Comparison of ENCODE assay signal across 9 mouse cellular contexts in genomic region chrX:11840319-11841035, GRCm38 (mm10).
A peak's percentile ranks its signal among the peaks of the same experiment; 100 is the strongest.
DNase-seq lines count a peak whose midpoint lies in the region; ATAC-seq and TF ChIP-seq lines count a peak whose summit lies in the region.
"Had no signal": no experiment of that assay in that cellular context is flagged by ENCODE, and none has a peak within 500 bp of the region (broad histone marks: within the 10 kb centered on the region; RNA-seq: fewer than 3 reads in every experiment).

No protein-coding gene starts in this region.

- no peak for TF ChIP-seq POLR2A in lung, adult 2 months (IDR thresholded peaks at IDR 0.05; ENCODE audit: borderline replicate concordance, extremely low read depth, low read depth, low read length)

- H3K27ac ChIP-seq in lung, embryonic 15.5 days = peak overlapping the region; percentile 70
- H3K27ac ChIP-seq in embryonic facial prominence, embryonic 10.5 days (replicated peaks) = peak overlapping the region; percentile 14; the same call in 1 of the 2 replicates
- no peak overlapping the region for H3K27ac ChIP-seq in forebrain, embryonic 11.5 days (ENCODE audit: low read depth, low read length)

- WGBS in lung, embryonic 15.5 days = 53% methylated on average over 10 of the region's 11 CpGs
- 51% methylated on average over 11 of the region's 11 CpGs for whole genome bisulfite sequencing in lung, adult 2 months
- WGBS in embryonic facial prominence, embryonic 10.5 days = 52% methylated on average over 11 of the region's 11 CpGs
- WGBS in forebrain, embryonic 11.5 days = 69% methylated on average over 11 of the region's 11 CpGs

- H3K4me1 ChIP-seq in lung, embryonic 15.5 days = peaks cover 28% of the 10 kb centered on the region
- H3K4me1 ChIP-seq in lung, adult 2 months (ENCODE audit: control insufficient read depth, insufficient read depth, low read length) = peaks cover 5% of the 10 kb centered on the region
- H3K4me1 ChIP-seq in embryonic facial prominence, embryonic 10.5 days = peaks cover 13% of the 10 kb centered on the region
- no peaks in the 10 kb centered on the region for H3K4me1 ChIP-seq in forebrain, embryonic 11.5 days (replicated peaks; ENCODE audit: control insufficient read depth, insufficient read depth, low read length)

- DNase-seq in lung, adult 2 months = no peak
- DNase-seq in embryonic facial prominence, embryonic 10.5 days (ENCODE audit: low spot score) = no peak
- DNase-seq in heart, postnatal 10 days = peak; percentile 55 to 58
- DNase-seq in skeletal muscle tissue, adult 2 months (ENCODE audit: low read depth, low spot score) = peak; percentile 52
- DNase-seq in forebrain, embryonic 11.5 days (ENCODE audit: low spot score) = no peak
- DNase-seq in urinary bladder, adult 18-20 months (ENCODE audit: low spot score in 2 of 2) = no peak

- H3K9ac ChIP-seq in lung, embryonic 15.5 days = no peak overlapping the region
- H3K9ac ChIP-seq in forebrain, embryonic 11.5 days (ENCODE audit: low read length) = no peak overlapping the region

- H3K27me3 ChIP-seq in lung, embryonic 15.5 days = no peaks in the 10 kb centered on the region
- H3K27me3 ChIP-seq in embryonic facial prominence, embryonic 10.5 days (replicated peaks; ENCODE audit: low read depth, poor library complexity, severe bottlenecking) = peaks cover 82% of the 10 kb centered on the region
- no peaks in the 10 kb centered on the region; the same call in none of the 2 replicates for H3K27me3 ChIP-seq in forebrain, embryonic 11.5 days (ENCODE audit: control insufficient read depth, insufficient read depth, low read length)

- H3K4me2 ChIP-seq in lung, embryonic 15.5 days = no peak overlapping the region
- H3K4me2 ChIP-seq in forebrain, embryonic 11.5 days (ENCODE audit: low read depth, low read length, severe bottlenecking) = no peak overlapping the region

- no peak overlapping the region for H3K4me3 ChIP-seq in lung, embryonic 15.5 days
- no peak overlapping the region for H3K4me3 ChIP-seq in lung, adult 2 months (replicated peaks; ENCODE audit: extremely low read depth, low read depth, low read length)
- H3K4me3 ChIP-seq in embryonic facial prominence, embryonic 10.5 days = no peak overlapping the region
- no peak overlapping the region for H3K4me3 ChIP-seq in forebrain, embryonic 11.5 days (ENCODE audit: low read depth, low read length)
- H3K4me3 ChIP-seq: erythroblast, embryonic 14.5 days had no signal

- peak; percentile 83; the same call in 1 of the 2 replicates for ATAC-seq in lung, embryonic 15.5 days (ENCODE audit: borderline replicate concordance, extremely low read depth, low FRiP score, low TSS enrichment)
- ATAC-seq in forebrain, embryonic 11.5 days (replicated peaks; ENCODE audit: low FRiP score) = no peak
- ATAC-seq: hindbrain, embryonic 16.5 days had no signal

- no peak for TF ChIP-seq CTCF in lung, adult 2 months (IDR thresholded peaks at IDR 0.05; ENCODE audit: insufficient read depth, low read length)

- H3K9me3 ChIP-seq in lung, embryonic 15.5 days = no peaks in the 10 kb centered on the region
- no peaks in the 10 kb centered on the region for H3K9me3 ChIP-seq in embryonic facial prominence, embryonic 10.5 days
- no peaks in the 10 kb centered on the region for H3K9me3 ChIP-seq in forebrain, embryonic 11.5 days (ENCODE audit: control insufficient read depth, low read length)

- no peaks in the 10 kb centered on the region for H3K36me3 ChIP-seq in lung, embryonic 15.5 days
- H3K36me3 ChIP-seq in embryonic facial prominence, embryonic 10.5 days (replicated peaks) = no peaks in the 10 kb centered on the region
- H3K36me3 ChIP-seq in forebrain, embryonic 11.5 days (ENCODE audit: control insufficient read depth, insufficient read depth, low read length) = no peaks in the 10 kb centered on the region

- intact Hi-C loops in heart, postnatal 10 days (cut with DNase I) = no loop called here

Comparison
In these comparisons a context has a peak if more than half of its experiments do, and no peak if none do; other contexts are left out.
1. DNase-seq: peak in heart, postnatal 10 days (2 of 2) and skeletal muscle tissue, adult 2 months (single experiment); none in lung, adult 2 months (single experiment), embryonic facial prominence, embryonic 10.5 days (single experiment), forebrain, embryonic 11.5 days (single experiment) and urinary bladder, adult 18-20 months (0 of 2).